Mouse (Mus musculus) forebrain, postnatal 0 days (tissue): ENCODE measurements at regions not wholly inside any gene's neighbourhood (a gene's known extent, or its start where the extent isn't known, plus 50 kb on each side); places are given as distances from the start of the nearest gene placed in this dataset.
A peak's percentile ranks its signal among the peaks of the same experiment; 100 is the strongest.

Experiments
- ATAC-seq: fragments of 200-750 bp; cut with Nextera tagmentation; 2 replicates; pipeline ENCODE4 v1.8.0; 2017; ENCODE audit warnings: mild to moderate bottlenecking, moderate library complexity
- DNase-seq: peaks from one replicate; pipeline ENCODE4 v3.0.0-alpha.2; 2015
- H3K27ac ChIP-seq: fragments of 300-500 bp; sonication (generic); 2 replicates; pipeline ENCODE4 v1.5.1; 2014; ENCODE audit warnings: low read depth, mild to moderate bottlenecking, antibody characterized with exemption, low read length, moderate library complexity, mixed read lengths
- H3K27me3 ChIP-seq: fragments of 300-500 bp; sonication (generic); 2 replicates; pipeline ENCODE4 v1.6.1; 2014; ENCODE audit warnings: mild to moderate bottlenecking, low read length, mixed read lengths; ENCODE audit not compliant: insufficient read depth
- H3K36me3 ChIP-seq: fragments of 300-500 bp; sonication (generic); 2 replicates; pipeline ENCODE4 v1.6.1; 2014; ENCODE audit warnings: mild to moderate bottlenecking, moderate library complexity; ENCODE audit not compliant: insufficient read depth
- H3K4me1 ChIP-seq: fragments of 300-500 bp; sonication (generic); 2 replicates; pipeline ENCODE4 v1.6.1; 2014; ENCODE audit warnings: antibody characterized with exemption; ENCODE audit not compliant: insufficient read depth
- H3K4me2 ChIP-seq: fragments of 300-500 bp; sonication (generic); 2 replicates; pipeline ENCODE4 v1.6.1; 2014; ENCODE audit warnings: low read depth, mild to moderate bottlenecking, moderate library complexity
- H3K4me3 ChIP-seq: fragments of 300-500 bp; sonication (generic); 2 replicates; pipeline ENCODE4 v1.5.1; 2014; ENCODE audit warnings: low read depth, low read length, mixed read lengths
- H3K9ac ChIP-seq: fragments of 300-500 bp; sonication (generic); 2 replicates; pipeline ENCODE4 v1.6.1; 2014; ENCODE audit warnings: mild to moderate bottlenecking
- H3K9me3 ChIP-seq: fragments of 300-500 bp; sonication (generic); 2 replicates; pipeline ENCODE4 v1.6.1; 2016; ENCODE audit warnings: low read length
- CTCF ChIP-seq: sonication (generic); IDR thresholded peaks from 2 replicates; pipeline ENCODE4 v1.5.1; 2016; ENCODE audit warnings: antibody characterized with exemption, control low read depth, low read depth
- WGBS: fragments of 180-500 bp; shearing (Covaris S2); extraction: QIAGEN DNeasy Blood & Tissue Kit; methylation state at CpG from one replicate; pipeline ENCODE4 v1.1.7; 2014; 5-methylcytosine and 5-hydroxymethylcytosine counted together

- H3K4me1 ChIP-seq = no peaks in the 10 kb centered on the region
- DNase-seq (no peak), ATAC-seq (no peak)
- H3K4me2 ChIP-seq = no peak overlapping the region
- no peaks in the 10 kb centered on the region for H3K9me3 ChIP-seq
- H3K27me3 ChIP-seq = no peaks in the 10 kb centered on the region
- WGBS = 67% methylated on average over 5 of the region's 5 CpGs
- no peak overlapping the region for H3K27ac ChIP-seq
- no peak for TF ChIP-seq CTCF
- H3K4me3 ChIP-seq = no peak overlapping the region
- no peak overlapping the region for H3K9ac ChIP-seq
- H3K36me3 ChIP-seq = no peaks in the 10 kb centered on the region
Observed at GRCm38 (mm10) chr10:111719632-111720031, 213.5 kb downstream of the Phlda1 start.

GRCm38 (mm10) chr10:111721068-111721467 is 215.0 kb downstream of the Phlda1 start:
- 66% methylated on average over 5 of the region's 5 CpGs for WGBS
- no peak for TF ChIP-seq CTCF
- no peak overlapping the region for H3K4me3 ChIP-seq
- no peaks in the 10 kb centered on the region for H3K36me3 ChIP-seq
- no peak overlapping the region for H3K4me2 ChIP-seq
- H3K9me3 ChIP-seq = no peaks in the 10 kb centered on the region
- no peak overlapping the region for H3K27ac ChIP-seq
- no peaks in the 10 kb centered on the region for H3K4me1 ChIP-seq
- DNase-seq (no peak), ATAC-seq (peak; percentile 66)
- H3K9ac ChIP-seq = no peak overlapping the region
- no peaks in the 10 kb centered on the region for H3K27me3 ChIP-seq

GRCm38 (mm10) chr10:111723885-111724284 is 217.8 kb downstream of the Phlda1 start:
- Histone ChIP-seq H3K4me1 (no peaks in the 10 kb centered on the region), H3K4me3 (no peak overlapping the region), H3K27me3 (no peaks in the 10 kb centered on the region), H3K36me3 (no peaks in the 10 kb centered on the region), H3K27ac (no peak overlapping the region), H3K4me2 (no peak overlapping the region), H3K9ac (no peak overlapping the region), H3K9me3 (no peaks in the 10 kb centered on the region)
- DNase-seq (no peak), ATAC-seq (peak; percentile 71; the same call in 1 of the 2 replicates)
- TF ChIP-seq CTCF = no peak
- WGBS = 77% methylated on average over 2 of the region's 2 CpGs

GRCm38 (mm10) chr10:111724574-111725414 is 218.7 kb downstream of the Phlda1 start:
- H3K4me2 ChIP-seq = no peak overlapping the region
- no peak for ATAC-seq
- H3K9ac ChIP-seq = no peak overlapping the region
- 80% methylated on average over 7 of the region's 7 CpGs for WGBS
- H3K4me3 ChIP-seq = no peak overlapping the region
- TF ChIP-seq CTCF = no peak
- no peak overlapping the region for H3K27ac ChIP-seq
- H3K4me1 ChIP-seq = no peaks in the 10 kb centered on the region
- no peak for DNase-seq
- no peaks in the 10 kb centered on the region for H3K27me3 ChIP-seq
- no peaks in the 10 kb centered on the region for H3K9me3 ChIP-seq
- no peaks in the 10 kb centered on the region for H3K36me3 ChIP-seq

- 62% methylated on average over 3 of the region's 3 CpGs for WGBS
- Histone ChIP-seq H3K9me3 (no peaks in the 10 kb centered on the region), H3K27me3 (no peaks in the 10 kb centered on the region), H3K4me2 (no peak overlapping the region), H3K36me3 (no peaks in the 10 kb centered on the region), H3K4me3 (no peak overlapping the region), H3K9ac (no peak overlapping the region), H3K4me1 (no peaks in the 10 kb centered on the region), H3K27ac (no peak overlapping the region)
- no peak for DNase-seq
- no peak for TF ChIP-seq CTCF
- no peak for ATAC-seq
Observed at GRCm38 (mm10) chr10:111736026-111736425, 229.9 kb downstream of the Phlda1 start.

GRCm38 (mm10) chr10:111739471-111740138 is 232.9 kb upstream of the Krr1 start:
- Histone ChIP-seq H3K4me2 (no peak overlapping the region), H3K36me3 (no peaks in the 10 kb centered on the region), H3K27me3 (no peaks in the 10 kb centered on the region), H3K9ac (no peak overlapping the region), H3K4me3 (no peak overlapping the region), H3K4me1 (no peaks in the 10 kb centered on the region), H3K27ac (no peak overlapping the region), H3K9me3 (no peaks in the 10 kb centered on the region)
- DNase-seq (no peak), ATAC-seq (no peak)
- TF ChIP-seq CTCF = no peak
- 34% methylated on average over 5 of the region's 5 CpGs for WGBS

- DNase-seq (no peak), ATAC-seq (no peak)
- Histone ChIP-seq H3K4me3 (no peak overlapping the region), H3K4me2 (no peak overlapping the region), H3K27me3 (no peaks in the 10 kb centered on the region), H3K36me3 (no peaks in the 10 kb centered on the region), H3K9ac (no peak overlapping the region), H3K9me3 (no peaks in the 10 kb centered on the region), H3K4me1 (no peaks in the 10 kb centered on the region), H3K27ac (no peak overlapping the region)
- TF ChIP-seq CTCF = no peak
- WGBS = 68% methylated on average over 9 of the region's 9 CpGs
Observed at GRCm38 (mm10) chr10:111740586-111741265, 231.7 kb upstream of the Krr1 start.
